Mouse (Mus musculus): ENCODE data around the gene Arhgdib.

GRCm38 (mm10) chr6:136957062-136957461 lies 15.4 kb upstream of the Arhgdib start:
- no peak for TF ChIP-seq POLR2A (IDR thresholded peaks at IDR 0.05; ENCODE audit: borderline replicate concordance, control insufficient read depth, low read depth, low read length)
- TF ChIP-seq CTCF (IDR thresholded peaks at IDR 0.05; ENCODE audit: control insufficient read depth, insufficient read depth, low read length), result no peak

Measured in bone marrow, adult 2 months (tissue).